Mouse (Mus musculus) heart, postnatal 4 days (tissue): ENCODE data around the gene Nrp2. TPM values are rescaled to one million over a fixed set of nuclear protein-coding genes. Genes with fewer than 3 reads are reported as not detected.

Experiments used
- DNase-seq: peaks from one replicate; pipeline ENCODE4 v3.0.0; 2021
- total RNA-seq, 2 experiments: library from RNA; stranded (reverse); gene quantifications; 2 replicates each; pipeline ENCODE4 v1.2.3; 2021

Gene Nrp2
- total RNA-seq, 2 experiments from 2014 or later, result 44.7 to 50.9 TPM

- DNase-seq, result no peak
Measured at GRCm38 (mm10) chr1:62704889-62705516, 1.9 kb downstream of the Nrp2 start.

- DNase-seq, result no peak
Measured at GRCm38 (mm10) chr1:62705517-62705981, 2.5 kb downstream of the Nrp2 start.

- DNase-seq, result peak; percentile 64
Measured at GRCm38 (mm10) chr1:62706085-62707021, 3.3 kb downstream of the Nrp2 start.

- DNase-seq, result peak; percentile 76
Measured at GRCm38 (mm10) chr1:62707101-62707912, 4.2 kb downstream of the Nrp2 start.

GRCm38 (mm10) chr1:62707913-62708860 lies 5.1 kb downstream of the Nrp2 start:
- no peak for DNase-seq

GRCm38 (mm10) chr1:62709770-62710335 lies 6.8 kb downstream of the Nrp2 start:
- DNase-seq, result no peak

- no peak for DNase-seq
Measured at GRCm38 (mm10) chr1:62713021-62713676, 10.1 kb downstream of the Nrp2 start.

GRCm38 (mm10) chr1:62715004-62715403 lies 11.9 kb downstream of the Nrp2 start:
- DNase-seq, result no peak

GRCm38 (mm10) chr1:62715692-62716091 lies 12.6 kb downstream of the Nrp2 start:
- DNase-seq, result no peak

GRCm38 (mm10) chr1:62716836-62717478 lies 13.9 kb downstream of the Nrp2 start:
- no peak for DNase-seq

- no peak for DNase-seq
Measured at GRCm38 (mm10) chr1:62717552-62718236, 14.6 kb downstream of the Nrp2 start.

- DNase-seq, result no peak
Measured at GRCm38 (mm10) chr1:62718237-62718571, 15.1 kb downstream of the Nrp2 start.

- no peak for DNase-seq
Measured at GRCm38 (mm10) chr1:62718750-62719149, 15.7 kb downstream of the Nrp2 start.

GRCm38 (mm10) chr1:62719770-62720169 lies 16.7 kb downstream of the Nrp2 start:
- DNase-seq, result no peak

GRCm38 (mm10) chr1:62720176-62720575 lies 17.1 kb downstream of the Nrp2 start:
- DNase-seq, result no peak

- DNase-seq, result no peak
Measured at GRCm38 (mm10) chr1:62720727-62721705, 17.9 kb downstream of the Nrp2 start.

GRCm38 (mm10) chr1:62721706-62722187 lies 18.7 kb downstream of the Nrp2 start:
- no peak for DNase-seq

- no peak for DNase-seq
Measured at GRCm38 (mm10) chr1:62722526-62722925, 19.4 kb downstream of the Nrp2 start.
